Mouse (Mus musculus) midbrain, embryonic 12.5 days (tissue): ENCODE measurements at regions not wholly inside any gene's neighbourhood (a gene's known extent, or its start where the extent isn't known, plus 50 kb on each side); places are given as distances from the start of the nearest gene placed in this dataset.
A peak's percentile ranks its signal among the peaks of the same experiment; 100 is the strongest.

Experiments
- ATAC-seq: fragments of 200-750 bp; cut with Nextera tagmentation; 2 replicates; pipeline ENCODE4 v1.8.0; 2017; ENCODE audit warnings: low read depth, moderate TSS enrichment, moderate library complexity; ENCODE audit not compliant: low FRiP score
- H3K27ac ChIP-seq: fragments of 300-500 bp; sonication (generic); replicated peaks from 2 replicates; pipeline ENCODE4 v1.5.1; 2016; ENCODE audit warnings: mild to moderate bottlenecking
- H3K27me3 ChIP-seq: fragments of 300-500 bp; sonication (generic); 2 replicates; pipeline ENCODE4 v1.6.1; 2016; ENCODE audit warnings: mild to moderate bottlenecking
- H3K36me3 ChIP-seq: fragments of 300-500 bp; sonication (generic); 2 replicates; pipeline ENCODE4 v1.6.1; 2016
- H3K4me1 ChIP-seq: fragments of 300-500 bp; sonication (generic); 2 replicates; pipeline ENCODE4 v1.6.1; 2016
- H3K4me2 ChIP-seq: fragments of 300-500 bp; sonication (generic); replicated peaks from 2 replicates; pipeline ENCODE4 v1.6.1; 2016; ENCODE audit warnings: mild to moderate bottlenecking, moderate library complexity
- H3K4me3 ChIP-seq: fragments of 300-500 bp; sonication (generic); 2 replicates; pipeline ENCODE4 v1.5.1; 2016; ENCODE audit warnings: mild to moderate bottlenecking
- H3K9ac ChIP-seq: fragments of 300-500 bp; sonication (generic); replicated peaks from 2 replicates; pipeline ENCODE4 v1.6.1; 2016; ENCODE audit warnings: mild to moderate bottlenecking, moderate library complexity
- H3K9me3 ChIP-seq: fragments of 300-500 bp; sonication (generic); 2 replicates; pipeline ENCODE4 v1.6.1; 2016; ENCODE audit warnings: mild to moderate bottlenecking
- WGBS: fragments of 180-500 bp; shearing (Covaris S2); methylation state at CpG from one replicate; pipeline ENCODE4 v1.1.7; 2016; 5-methylcytosine and 5-hydroxymethylcytosine counted together

DNA sequence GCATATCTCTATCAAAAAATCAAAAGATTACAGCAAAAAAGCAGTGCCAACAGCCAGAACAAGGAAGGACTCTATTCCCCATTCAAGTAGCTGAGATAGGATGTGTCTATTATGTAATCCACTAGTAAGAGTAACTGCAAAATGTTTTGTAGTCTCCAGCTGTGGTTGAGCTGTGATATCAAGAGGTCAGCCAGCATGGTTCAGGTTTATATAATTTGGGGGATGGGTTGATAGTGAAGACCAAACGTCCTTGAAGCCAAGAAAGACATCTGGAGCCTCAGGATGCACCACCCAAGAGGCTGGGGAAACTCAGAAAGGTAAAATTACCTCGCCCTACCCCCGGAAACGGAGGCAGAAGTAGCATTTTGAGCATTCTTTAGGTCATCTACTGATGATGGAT, 158.3 kb upstream of the Plxnc1 start:
- Histone ChIP-seq H3K36me3 (no peaks in the 10 kb centered on the region), H3K4me3 (no peak overlapping the region), H3K9me3 (no peaks in the 10 kb centered on the region), H3K9ac (no peak overlapping the region), H3K27ac (no peak overlapping the region), H3K27me3 (no peaks in the 10 kb centered on the region), H3K4me1 (peaks cover 9% of the 10 kb centered on the region), H3K4me2 (no peak overlapping the region)
- WGBS: 82% methylated on average over 4 of the region's 4 CpGs
- no peak for ATAC-seq

DNA sequence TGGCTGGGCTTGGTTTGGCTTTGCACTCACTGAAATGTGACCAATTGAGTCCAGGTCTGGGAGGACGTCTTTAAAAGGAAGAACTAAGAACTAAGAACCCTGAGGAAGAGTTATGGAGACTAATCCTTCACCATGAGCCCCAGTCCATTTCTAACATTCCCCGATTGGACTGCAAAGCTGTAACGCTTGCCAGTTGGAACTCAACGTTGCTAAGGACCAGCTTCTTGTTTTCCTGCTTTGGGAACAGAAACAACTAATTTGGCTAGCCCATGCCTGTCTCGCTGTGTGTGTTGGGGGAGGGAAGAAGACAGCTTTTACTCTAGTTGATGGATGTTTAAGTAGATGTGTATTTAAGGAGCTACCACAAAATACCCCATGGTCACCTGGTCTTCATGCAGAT, 155.3 kb upstream of the Plxnc1 start:
- Histone ChIP-seq H3K9ac (no peak overlapping the region), H3K4me1 (no peaks in the 10 kb centered on the region; the same call in 1 of the 2 replicates), H3K9me3 (no peaks in the 10 kb centered on the region), H3K27ac (no peak overlapping the region), H3K36me3 (no peaks in the 10 kb centered on the region), H3K27me3 (no peaks in the 10 kb centered on the region), H3K4me3 (no peak overlapping the region), H3K4me2 (no peak overlapping the region)
- ATAC-seq: no peak
- 89% methylated on average over 5 of the region's 5 CpGs for WGBS

- Histone ChIP-seq H3K4me2 (no peak overlapping the region), H3K4me1 (no peaks in the 10 kb centered on the region; the same call in 1 of the 2 replicates), H3K9ac (no peak overlapping the region), H3K9me3 (no peaks in the 10 kb centered on the region), H3K27me3 (peaks cover 6% of the 10 kb centered on the region; the same call in 1 of the 2 replicates), H3K36me3 (no peaks in the 10 kb centered on the region), H3K4me3 (no peak overlapping the region), H3K27ac (no peak overlapping the region)
- WGBS: 82% methylated on average over 4 of the region's 4 CpGs
- ATAC-seq: no peak
Measured at GRCm38 (mm10) chr10:95095847-95096246, 151.2 kb upstream of the Plxnc1 start.

GRCm38 (mm10) chr10:95094771-95095170, 150.1 kb upstream of the Plxnc1 start:
- WGBS: 71% methylated on average over 8 of the region's 8 CpGs

DNA sequence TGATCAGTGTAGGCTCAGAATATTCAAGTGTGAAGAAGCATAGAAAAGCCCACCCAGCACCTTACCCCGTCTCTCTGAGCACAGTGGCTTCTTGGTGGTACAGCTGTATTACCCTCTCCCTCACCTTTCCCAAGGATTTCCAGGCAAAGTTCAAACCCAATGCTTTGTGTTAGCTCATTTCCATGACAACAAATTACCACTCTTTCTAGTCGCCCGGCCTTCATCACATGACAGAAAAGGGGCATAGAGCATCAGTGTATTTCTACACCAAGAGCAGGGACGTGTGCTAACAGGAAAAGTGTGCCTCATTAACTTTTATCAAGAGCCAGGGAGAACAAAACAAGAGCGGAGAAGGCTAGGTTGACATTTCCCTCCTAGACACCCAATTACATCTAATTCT, 148.6 kb upstream of the Plxnc1 start:
- peaks cover 17% of the 10 kb centered on the region for H3K27me3 ChIP-seq
- H3K27ac ChIP-seq: no peak overlapping the region
- no peak overlapping the region for H3K4me3 ChIP-seq
- H3K4me2 ChIP-seq: no peak overlapping the region
- no peak overlapping the region for H3K9ac ChIP-seq
- H3K36me3 ChIP-seq: no peaks in the 10 kb centered on the region
- H3K9me3 ChIP-seq: no peaks in the 10 kb centered on the region
- 43% methylated on average over 5 of the region's 5 CpGs for WGBS
- peaks cover 2% of the 10 kb centered on the region; the same call in 1 of the 2 replicates for H3K4me1 ChIP-seq
- no peak for ATAC-seq

More at GRCm38 (mm10) chr10:95094771-95095170, 150.1 kb upstream of the Plxnc1 start:
- Histone ChIP-seq H3K36me3 (no peaks in the 10 kb centered on the region), H3K4me3 (no peak overlapping the region), H3K27ac (no peak overlapping the region), H3K9me3 (no peaks in the 10 kb centered on the region), H3K27me3 (peaks cover 6% of the 10 kb centered on the region; the same call in 1 of the 2 replicates), H3K4me2 (no peak overlapping the region), H3K9ac (no peak overlapping the region), H3K4me1 (no peaks in the 10 kb centered on the region; the same call in 1 of the 2 replicates)
- ATAC-seq: no peak

GRCm38 (mm10) chr10:95091086-95091485, 146.5 kb upstream of the Plxnc1 start:
- 70% methylated on average over 6 of the region's 6 CpGs for WGBS
- Histone ChIP-seq H3K9ac (no peak overlapping the region), H3K27ac (no peak overlapping the region), H3K4me1 (peaks cover 2% of the 10 kb centered on the region; the same call in 1 of the 2 replicates), H3K4me2 (no peak overlapping the region), H3K4me3 (no peak overlapping the region), H3K9me3 (no peaks in the 10 kb centered on the region), H3K27me3 (peaks cover 18% of the 10 kb centered on the region), H3K36me3 (no peaks in the 10 kb centered on the region)
- ATAC-seq: no peak

GRCm38 (mm10) chr10:95090641-95091040, 146.0 kb upstream of the Plxnc1 start:
- H3K36me3 ChIP-seq: no peaks in the 10 kb centered on the region
- H3K9ac ChIP-seq: no peak overlapping the region
- H3K9me3 ChIP-seq: no peaks in the 10 kb centered on the region
- peaks cover 22% of the 10 kb centered on the region for H3K27me3 ChIP-seq
- H3K4me1 ChIP-seq: peaks cover 2% of the 10 kb centered on the region; the same call in 1 of the 2 replicates
- H3K4me2 ChIP-seq: no peak overlapping the region
- ATAC-seq: no peak
- 89% methylated on average over 4 of the region's 4 CpGs for WGBS
- H3K27ac ChIP-seq: no peak overlapping the region
- no peak overlapping the region for H3K4me3 ChIP-seq

DNA sequence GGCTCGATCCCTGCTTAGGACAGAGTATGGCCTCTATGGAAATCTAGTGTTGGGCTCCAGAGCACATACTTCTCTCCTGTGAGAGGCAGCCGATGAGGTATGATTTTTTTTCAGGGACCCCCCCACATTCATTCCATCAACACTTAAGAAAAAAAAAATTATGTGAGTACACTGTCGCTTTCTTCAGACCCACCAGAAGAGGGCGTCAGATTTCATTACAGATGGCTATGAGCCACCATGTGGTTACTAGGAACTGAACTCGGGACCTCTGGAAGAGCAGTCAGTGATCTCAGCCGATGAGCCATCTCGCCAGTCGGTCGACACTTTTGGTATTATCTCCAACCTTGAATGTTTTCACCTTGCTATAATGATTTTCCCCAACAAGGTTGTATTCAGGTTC, 145.4 kb upstream of the Plxnc1 start:
- peaks cover 22% of the 10 kb centered on the region for H3K27me3 ChIP-seq
- H3K9ac ChIP-seq: no peak overlapping the region
- peaks cover 2% of the 10 kb centered on the region; the same call in 1 of the 2 replicates for H3K4me1 ChIP-seq
- H3K4me2 ChIP-seq: no peak overlapping the region
- no peak for ATAC-seq
- H3K4me3 ChIP-seq: no peak overlapping the region
- no peaks in the 10 kb centered on the region for H3K9me3 ChIP-seq
- no peaks in the 10 kb centered on the region for H3K36me3 ChIP-seq
- no peak overlapping the region for H3K27ac ChIP-seq
- 87% methylated on average over 9 of the region's 9 CpGs for WGBS

- H3K36me3 ChIP-seq: no peaks in the 10 kb centered on the region
- no peak overlapping the region for H3K4me3 ChIP-seq
- H3K4me2 ChIP-seq: no peak overlapping the region
- 42% methylated on average over 13 of the region's 13 CpGs for WGBS
- no peak overlapping the region for H3K27ac ChIP-seq
- H3K9ac ChIP-seq: no peak overlapping the region
- H3K4me1 ChIP-seq: 0 out of 2 replicates have a peak, but pooled peaks cover 2% of the 10 kb centered on the region
- H3K27me3 ChIP-seq: peaks cover 22% of the 10 kb centered on the region
- ATAC-seq: peak; percentile 79; the same call in 1 of the 2 replicates
- no peaks in the 10 kb centered on the region for H3K9me3 ChIP-seq
Measured at GRCm38 (mm10) chr10:95087864-95088570, 143.4 kb upstream of the Plxnc1 start.

DNA sequence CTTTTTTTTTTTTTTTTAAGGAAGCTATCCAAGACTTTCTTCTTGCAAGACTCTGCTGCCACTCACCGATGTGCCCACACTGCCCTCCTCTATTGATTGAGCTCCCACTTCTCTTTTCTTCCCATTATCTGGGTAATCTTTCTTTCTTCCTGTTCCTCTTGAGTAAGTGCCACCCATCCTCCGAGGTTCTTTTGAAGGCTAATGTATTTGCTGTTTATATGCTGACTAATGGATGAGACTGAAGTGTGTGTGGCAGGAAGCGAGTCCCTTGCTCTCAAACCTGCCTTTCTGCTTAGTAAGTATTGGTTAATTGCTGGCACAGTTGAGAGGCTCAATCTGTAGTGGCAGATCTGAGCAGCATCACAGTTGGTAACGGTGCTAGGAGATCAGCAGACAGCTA, 142.1 kb upstream of the Plxnc1 start:
- H3K27me3 ChIP-seq: peaks cover 16% of the 10 kb centered on the region; the same call in 1 of the 2 replicates
- H3K9ac ChIP-seq: no peak overlapping the region
- 0 out of 2 replicates have a peak, but pooled peaks cover 2% of the 10 kb centered on the region for H3K4me1 ChIP-seq
- H3K27ac ChIP-seq: no peak overlapping the region
- no peaks in the 10 kb centered on the region for H3K9me3 ChIP-seq
- no peak overlapping the region for H3K4me3 ChIP-seq
- H3K36me3 ChIP-seq: no peaks in the 10 kb centered on the region
- 74% methylated on average over 4 of the region's 4 CpGs for WGBS
- no peak overlapping the region for H3K4me2 ChIP-seq
- ATAC-seq: no peak

DNA sequence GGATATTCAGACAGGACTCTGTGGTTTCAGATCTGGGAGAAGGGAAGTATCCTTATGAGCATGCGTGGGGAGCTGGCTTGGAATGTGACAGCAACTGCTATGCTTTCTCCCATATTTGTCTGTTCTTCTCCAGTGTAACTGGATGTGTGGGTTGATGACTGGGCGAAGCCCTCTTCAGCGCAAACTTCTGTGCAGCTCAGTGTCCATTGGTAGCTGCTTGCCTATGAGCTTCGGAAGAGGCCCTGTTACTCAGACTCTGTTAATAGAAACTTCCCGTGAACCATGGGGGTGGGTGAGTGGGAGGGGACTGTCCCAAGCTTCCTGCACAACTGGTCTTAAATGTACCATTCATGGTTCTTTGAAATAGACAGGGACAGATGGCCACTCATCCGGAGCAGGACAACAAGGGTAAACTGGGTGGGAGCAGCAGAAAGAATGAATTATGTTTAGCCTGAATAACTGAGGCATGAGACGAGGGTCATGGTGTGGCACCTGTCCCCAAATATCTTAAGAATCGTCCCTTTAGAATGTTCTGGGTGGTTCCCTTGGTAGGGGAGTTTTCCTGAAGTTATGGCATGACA, 141.1 kb upstream of the Plxnc1 start:
- H3K27me3 ChIP-seq: peaks cover 16% of the 10 kb centered on the region; the same call in 1 of the 2 replicates
- no peaks in the 10 kb centered on the region for H3K36me3 ChIP-seq
- 0 out of 2 replicates have a peak, but pooled peaks cover 2% of the 10 kb centered on the region for H3K4me1 ChIP-seq
- H3K4me3 ChIP-seq: no peak overlapping the region
- ATAC-seq: no peak
- WGBS: 86% methylated on average over 8 of the region's 8 CpGs
- no peaks in the 10 kb centered on the region for H3K9me3 ChIP-seq
- no peak overlapping the region for H3K4me2 ChIP-seq
- no peak overlapping the region for H3K27ac ChIP-seq
- H3K9ac ChIP-seq: no peak overlapping the region

DNA sequence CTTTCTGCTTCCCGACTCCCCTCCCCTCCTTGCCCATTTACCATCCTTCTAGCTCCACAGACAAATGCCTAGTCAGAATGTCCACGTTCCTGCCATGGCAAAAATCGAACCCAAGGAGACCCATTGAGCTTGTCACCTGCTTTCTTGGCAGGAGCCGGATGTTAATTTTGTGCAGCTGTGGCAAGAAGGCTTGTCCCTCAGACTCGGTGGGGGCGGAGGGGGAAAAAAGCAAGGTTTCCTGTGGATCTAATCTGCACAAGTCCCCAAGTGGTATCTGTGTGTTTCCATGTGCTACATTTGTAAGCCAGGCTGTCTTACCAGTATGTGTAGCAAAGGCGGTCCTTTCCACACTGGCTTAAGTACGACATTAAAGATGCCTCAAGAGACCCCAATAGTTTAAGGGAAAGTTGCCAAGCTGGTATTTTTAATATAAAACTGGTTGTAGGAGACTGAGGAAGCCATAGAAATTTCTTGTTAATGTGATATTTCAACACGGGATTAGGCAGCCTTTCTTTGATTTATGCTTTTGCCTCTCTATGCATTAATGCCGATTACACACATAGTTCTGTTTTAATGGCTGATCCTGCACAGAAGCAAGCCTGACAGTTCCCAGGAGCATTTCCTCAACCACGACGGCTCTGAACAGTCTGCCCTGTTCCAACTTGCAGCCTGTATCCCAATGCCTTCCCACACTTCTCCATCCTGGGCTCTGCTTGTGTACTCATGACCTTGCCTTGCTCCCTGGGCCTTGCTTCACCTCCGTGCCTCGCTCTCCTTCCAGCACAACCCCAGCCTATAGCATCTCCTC, 138.9 kb upstream of the Plxnc1 start:
- H3K4me3 ChIP-seq: no peak overlapping the region
- no peak overlapping the region for H3K27ac ChIP-seq
- ATAC-seq: no peak
- H3K27me3 ChIP-seq: 0 out of 2 replicates have a peak, but pooled peaks cover 5% of the 10 kb centered on the region
- H3K4me2 ChIP-seq: no peak overlapping the region
- H3K9me3 ChIP-seq: no peaks in the 10 kb centered on the region
- H3K36me3 ChIP-seq: no peaks in the 10 kb centered on the region
- no peak overlapping the region for H3K9ac ChIP-seq
- H3K4me1 ChIP-seq: 0 out of 2 replicates have a peak, but pooled peaks cover 2% of the 10 kb centered on the region
- 84% methylated on average over 14 of the region's 14 CpGs for WGBS
